ENCODE assay signal across 12 mouse cellular contexts in genomic region chr17:87328177-87328768, GRCm38 (mm10). TPM values are rescaled to one million over a fixed set of nuclear protein-coding genes. Genes with fewer than 3 reads are reported as not detected.
A peak's percentile ranks its signal among the peaks of the same experiment; 100 is the strongest.
DNase-seq lines count a peak whose midpoint lies in the region; ATAC-seq and TF ChIP-seq lines count a peak whose summit lies in the region.
"Had no signal": no experiment of that assay in that cellular context is flagged by ENCODE, and none has a peak within 500 bp of the region (broad histone marks: within the 10 kb centered on the region; RNA-seq: fewer than 3 reads in every experiment).

No protein-coding gene starts in this region.

- peak overlapping the region; percentile 79; the same call in 1 of the 2 replicates for H3K27ac ChIP-seq in forebrain, embryonic 10.5 days
- no peak overlapping the region for H3K27ac ChIP-seq in forebrain, embryonic 13.5 days
- H3K27ac ChIP-seq in intestine, postnatal 0 days (ENCODE audit: low read depth, low read length): no peak overlapping the region
- H3K27ac ChIP-seq in heart, adult 2 months: no peak overlapping the region
- H3K27ac ChIP-seq: limb, embryonic 15.5 days had no signal

- H3K4me1 ChIP-seq in forebrain, embryonic 10.5 days: peaks cover 64% of the 10 kb centered on the region
- H3K4me1 ChIP-seq in forebrain, embryonic 13.5 days: peaks cover 52% of the 10 kb centered on the region
- no peaks in the 10 kb centered on the region for H3K4me1 ChIP-seq in intestine, postnatal 0 days (replicated peaks; ENCODE audit: control insufficient read depth, insufficient read depth, low read length)
- H3K4me1 ChIP-seq in heart, adult 2 months (ENCODE audit: control insufficient read depth, insufficient read depth, low read length): peaks cover 6% of the 10 kb centered on the region

- intact Hi-C loops in left cerebral cortex, postnatal 14 days (cut with DNase I): no loop called here
- intact Hi-C loops in heart, adult 2 months (cut with DNase I): no loop called here

- no peak for TF ChIP-seq POLR2A in heart, adult 2 months (IDR thresholded peaks at IDR 0.05; ENCODE audit: insufficient read depth, low read depth, low read length)

- no peaks in the 10 kb centered on the region for H3K36me3 ChIP-seq in forebrain, embryonic 10.5 days (replicated peaks)
- no peaks in the 10 kb centered on the region for H3K36me3 ChIP-seq in forebrain, embryonic 13.5 days (ENCODE audit: poor library complexity, severe bottlenecking)
- peaks cover 30% of the 10 kb centered on the region; the same call in 1 of the 2 replicates for H3K36me3 ChIP-seq in intestine, postnatal 0 days (ENCODE audit: control insufficient read depth, insufficient read depth)
- no peaks in the 10 kb centered on the region for H3K36me3 ChIP-seq in heart, adult 2 months (ENCODE audit: control insufficient read depth, insufficient read depth, low read length)
- H3K36me3 ChIP-seq: limb, embryonic 15.5 days had no signal

- 72% methylated on average over 8 of the region's 9 CpGs for WGBS in forebrain, embryonic 10.5 days
- WGBS in forebrain, embryonic 13.5 days: 62% methylated on average over 7 of the region's 9 CpGs
- 58% methylated on average over 7 of the region's 9 CpGs for WGBS in intestine, postnatal 0 days
- 59% methylated on average over 7 of the region's 9 CpGs for WGBS in heart, adult 2 months

- no peak overlapping the region for H3K4me3 ChIP-seq in forebrain, embryonic 10.5 days
- H3K4me3 ChIP-seq in forebrain, embryonic 13.5 days: no peak overlapping the region
- H3K4me3 ChIP-seq in intestine, postnatal 0 days (ENCODE audit: low read depth, low read length): no peak overlapping the region
- no peak overlapping the region for H3K4me3 ChIP-seq in heart, adult 2 months
- H3K4me3 ChIP-seq: limb, embryonic 15.5 days; myocyte had no signal

- no peak for ATAC-seq in forebrain, embryonic 13.5 days
- ATAC-seq in intestine, postnatal 0 days: no peak

- DNase-seq in forebrain, embryonic 10.5 days (ENCODE audit: extremely low spot score, low spot score): no peak
- peak; percentile 10 for DNase-seq in MN1 (ENCODE audit: low spot score)
- DNase-seq in frontal cortex, postnatal 25 days (ENCODE audit: low spot score in 2 of 2): peak; percentile 60 to 70
- DNase-seq in left cerebral cortex, postnatal 14 days (ENCODE audit: low spot score in 2 of 2): peak; percentile 90 to 95
- no peak for DNase-seq in embryo, embryonic 10.5 days (ENCODE audit: low spot score)
- DNase-seq in heart, adult 2 months: no peak
- DNase-seq: kidney, adult 2 months; lung, postnatal 4 days had no signal

- no peak for TF ChIP-seq EP300 in heart, adult 2 months (IDR thresholded peaks at IDR 0.05; ENCODE audit: insufficient read depth, low read depth, low read length)

- H3K9ac ChIP-seq in forebrain, embryonic 13.5 days: no peak overlapping the region
- H3K9ac ChIP-seq in intestine, postnatal 0 days (ENCODE audit: low read depth, low read length): no peak overlapping the region
- no peak overlapping the region for H3K9ac ChIP-seq in heart, adult 2 months (ENCODE audit: low read depth, low read length)
- H3K9ac ChIP-seq: limb, embryonic 15.5 days had no signal

- H3K9me3 ChIP-seq in forebrain, embryonic 10.5 days: no peaks in the 10 kb centered on the region
- no peaks in the 10 kb centered on the region for H3K9me3 ChIP-seq in forebrain, embryonic 13.5 days (replicated peaks)
- no peaks in the 10 kb centered on the region for H3K9me3 ChIP-seq in intestine, postnatal 0 days (ENCODE audit: control insufficient read depth)
- H3K9me3 ChIP-seq: limb, embryonic 15.5 days had no signal

- TF ChIP-seq CTCF in intestine, postnatal 0 days (IDR thresholded peaks at IDR 0.05; ENCODE audit: low read depth): no peak
- no peak for TF ChIP-seq CTCF in heart, adult 2 months (IDR thresholded peaks at IDR 0.05)

- peaks cover 22% of the 10 kb centered on the region for H3K27me3 ChIP-seq in forebrain, embryonic 10.5 days (ENCODE audit: poor library complexity, severe bottlenecking)
- no peaks in the 10 kb centered on the region for H3K27me3 ChIP-seq in forebrain, embryonic 13.5 days
- no peaks in the 10 kb centered on the region for H3K27me3 ChIP-seq in intestine, postnatal 0 days (replicated peaks; ENCODE audit: control insufficient read depth, insufficient read depth, low read length)
- H3K27me3 ChIP-seq in heart, adult 2 months (ENCODE audit: control insufficient read depth, insufficient read depth, low read length): no peaks in the 10 kb centered on the region
- H3K27me3 ChIP-seq: limb, embryonic 15.5 days had no signal

- no peak overlapping the region for H3K4me2 ChIP-seq in forebrain, embryonic 13.5 days
- no peak overlapping the region for H3K4me2 ChIP-seq in intestine, postnatal 0 days (replicated peaks; ENCODE audit: low read depth)
- H3K4me2 ChIP-seq: limb, embryonic 15.5 days had no signal

- H3K79me2 ChIP-seq in heart, adult 2 months (replicated peaks; ENCODE audit: control insufficient read depth, insufficient read depth, low read length): no peaks in the 10 kb centered on the region

RNA-seq across cellular contexts. Expression of gene Ttc7, which starts 45.6 kb away (rescaled TPM):
- 2.9 and 3.9 TPM in 2 replicates for polyA plus RNA-seq in forebrain, embryonic 10.5 days (2016; fragmentation: Nextera tagmentation; extraction: Ambion mirVana)
- polyA plus RNA-seq in forebrain, embryonic 13.5 days (2015; fragmentation: Nextera tagmentation; extraction: Ambion mirVana): 3.5 and 5.1 TPM in 2 replicates
- total RNA-seq in left cerebral cortex, postnatal 14 days (2021): 1 to 10 TPM; 7.2 to 7.4 TPM
- polyA plus RNA-seq in intestine, postnatal 0 days (2015; fragmentation: Nextera tagmentation; extraction: Ambion mirVana): 61.7 and 69.2 TPM in 2 replicates
- 10 to 100 TPM; 20.9 to 23.2 TPM for total RNA-seq in heart, adult 2 months (2021)
- polyA plus RNA-seq in heart, adult 2 months (2012; rRNA removed): 21.3 and 28.8 TPM in 2 replicates

Comparison
In these comparisons a context has a peak if more than half of its experiments do, and no peak if none do; other contexts are left out.
1. DNase-seq: peak in MN1 (single experiment), frontal cortex, postnatal 25 days (2 of 2) and left cerebral cortex, postnatal 14 days (2 of 2); none in forebrain, embryonic 10.5 days (single experiment), embryo, embryonic 10.5 days (single experiment) and heart, adult 2 months (0 of 2).